Mouse (Mus musculus) heart, adult 2 months (tissue): ENCODE data around the gene Myb. TPM values are rescaled to one million over a fixed set of nuclear protein-coding genes. Genes with fewer than 3 reads are reported as not detected.

Experiments
- DNase-seq, 2 experiments: peaks; one replicate each; pipeline ENCODE4 v3.0.0; 2021
- H3K27ac ChIP-seq: fragments of 200-600 bp; 2 replicates; pipeline ENCODE4 v1.8.1; 2022
- H3K27me3 ChIP-seq: fragments of 200-500 bp; 2 replicates; pipeline ENCODE4 v1.6.1; 2012; ENCODE audit warnings: mild to moderate bottlenecking, low read length, inconsistent platforms, mixed read lengths; ENCODE audit not compliant: control insufficient read depth, insufficient read depth
- H3K36me3 ChIP-seq: fragments of 200-500 bp; 2 replicates; pipeline ENCODE4 v1.6.1; 2012; ENCODE audit warnings: low read length, inconsistent platforms; ENCODE audit not compliant: control insufficient read depth, insufficient read depth
- H3K4me1 ChIP-seq: fragments of 200-500 bp; 2 replicates; pipeline ENCODE4 v1.6.1; 2011; ENCODE audit warnings: low read length; ENCODE audit not compliant: control insufficient read depth, insufficient read depth
- H3K4me3 ChIP-seq: fragments of 200-600 bp; 2 replicates; pipeline ENCODE4 v1.8.1; 2022
- H3K79me2 ChIP-seq: fragments of 200-500 bp; replicated peaks from 2 replicates; pipeline ENCODE4 v1.6.1; 2012; ENCODE audit warnings: mild to moderate bottlenecking, inconsistent platforms, low read length, moderate library complexity, mixed read lengths; ENCODE audit not compliant: control insufficient read depth, insufficient read depth
- H3K9ac ChIP-seq: fragments of 200-500 bp; 2 replicates; pipeline ENCODE4 v1.6.1; 2012; ENCODE audit warnings: low read depth, mild to moderate bottlenecking, control low read depth, inconsistent platforms, low read length, mixed read lengths
- CTCF ChIP-seq: fragments of 200-600 bp; IDR thresholded peaks from 2 replicates; pipeline ENCODE4 v1.8.1; 2022; ENCODE audit warnings: antibody characterized with exemption, mild to moderate bottlenecking, moderate library complexity
- EP300 ChIP-seq: fragments of 200-500 bp; IDR thresholded peaks from 2 replicates; pipeline ENCODE4 v1.6.1; 2011; ENCODE audit warnings: low read depth, low read length, control low read depth; ENCODE audit not compliant: insufficient read depth
- POLR2A ChIP-seq: fragments of 200-500 bp; IDR thresholded peaks from 2 replicates; pipeline ENCODE4 v1.6.1; 2011; ENCODE audit warnings: mild to moderate bottlenecking, low read depth, low read length, control low read depth; ENCODE audit not compliant: insufficient read depth
- WGBS: fragments of 180-500 bp; shearing (Covaris S2); methylation state at CpG from one replicate; pipeline ENCODE4 v1.1.7; 2018; 5-methylcytosine and 5-hydroxymethylcytosine counted together
- intact Hi-C: fragments of 180-260 bp; cut with DNase I; formaldehyde crosslinking; loops from one replicate; pipeline ENCODE4 v1.15.1; 2025
- long read RNA-seq: library from polyadenylated mRNA; stranded (forward); transcript quantifications from one replicate; pipeline ENCODE4 v2.0.0, GENCODE M21; 2021
- polyA plus RNA-seq: library from polyadenylated mRNA; depleted of rRNA; stranded (reverse); fragments of >200 nt; gene quantifications from 2 replicates; pipeline ENCODE4 v1.2.3, GENCODE M21; 2012; rRNA removed
- total RNA-seq, 2 experiments: library from RNA; stranded (reverse); gene quantifications; 2 replicates each; pipeline ENCODE4 v1.2.3; 2021

Myb gene
- not detected for total RNA-seq
- 0.23 and 0.31 TPM in 2 replicates for polyA plus RNA-seq
- long read RNA-seq, partial matches to known transcripts = 0 of 1 reads
- long read RNA-seq, other reads (novel, unspliced or antisense) = 0 of 1 reads

DNA sequence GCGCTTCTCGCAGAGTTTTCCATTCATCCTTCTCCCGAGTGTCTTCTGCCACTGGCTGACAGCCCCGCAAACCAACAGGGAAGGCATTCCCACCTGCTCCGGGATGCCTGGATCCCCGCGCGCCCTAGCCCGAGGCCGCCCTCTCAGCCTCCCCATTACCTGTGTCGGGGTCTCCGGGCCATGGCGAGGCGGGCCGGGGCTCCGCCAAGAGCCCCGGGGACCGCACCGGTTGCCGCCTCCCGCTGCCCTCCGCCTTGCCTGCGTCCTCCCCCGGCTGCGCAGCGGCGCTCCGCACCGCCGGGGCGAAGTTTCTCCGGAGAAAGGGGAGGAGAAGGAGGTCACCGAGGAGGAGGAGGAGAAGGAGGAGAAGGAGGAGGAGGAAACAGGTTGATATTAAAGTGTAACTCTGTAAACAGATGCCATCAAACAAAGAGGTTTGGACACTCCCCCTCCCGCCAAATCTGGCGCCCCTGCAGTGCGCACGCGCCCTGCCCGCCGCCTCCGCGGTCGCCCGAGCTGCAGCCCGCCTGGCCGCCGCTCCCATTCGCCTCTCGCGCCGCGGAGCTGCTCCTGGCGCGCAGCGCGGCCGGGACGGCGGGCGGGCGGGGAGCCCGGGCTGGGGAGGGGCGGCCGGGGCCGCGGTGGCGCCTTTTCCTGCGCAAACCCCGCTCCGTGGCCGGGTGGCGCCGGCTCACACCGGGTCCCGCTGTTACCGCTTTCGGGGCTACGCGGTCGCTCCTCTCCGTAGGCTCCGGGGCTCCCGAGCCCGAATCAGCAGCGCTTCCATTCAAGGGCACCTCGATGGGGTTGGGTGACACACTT, at the start of gene Myb:
Gene Myb, minus strand, starts transcription at position 448 of the 822 bp plus-strand sequence.
- 1% methylated on average over 83 of the region's 86 CpGs for WGBS
- H3K27ac ChIP-seq = no peak within 1 kb of the TSS

GRCm38 (mm10) chr10:21207378-21207777, 46.6 kb upstream of the Myb start:
- Histone ChIP-seq H3K4me1 (no peaks in the 10 kb centered on the region), H3K36me3 (no peaks in the 10 kb centered on the region), H3K4me3 (no peak overlapping the region), H3K9ac (no peak overlapping the region), H3K27ac (no peak overlapping the region), H3K79me2 (no peaks in the 10 kb centered on the region), H3K27me3 (no peaks in the 10 kb centered on the region)
- DNase-seq = no peak
- intact Hi-C loops = no loop called here
- TF ChIP-seq CTCF (no peak), EP300 (no peak), POLR2A (no peak)
- WGBS = 60% methylated on average over 1 of the region's 1 CpGs

More for the DNA sequence above, at the start of gene Myb:
- Histone ChIP-seq H3K36me3 (no peaks in the 10 kb centered on the region), H3K4me3 (peak within 1 kb of the TSS; percentile 53), H3K4me1 (no peaks in the 10 kb centered on the region), H3K9ac (peak within 1 kb of the TSS; percentile 19; the same call in 1 of the 2 replicates), H3K27me3 (peaks cover 19% of the 10 kb centered on the region), H3K79me2 (no peaks in the 10 kb centered on the region)
- TF ChIP-seq POLR2A = no peak
- peak; percentile 75 to 77 for DNase-seq
- intact Hi-C loops = no loop called here

GRCm38 (mm10) chr10:21206232-21206631, 45.4 kb upstream of the Myb start:
- Histone ChIP-seq H3K36me3 (no peaks in the 10 kb centered on the region), H3K4me1 (no peaks in the 10 kb centered on the region), H3K9ac (no peak overlapping the region), H3K79me2 (no peaks in the 10 kb centered on the region), H3K27me3 (no peaks in the 10 kb centered on the region), H3K4me3 (no peak overlapping the region), H3K27ac (no peak overlapping the region)
- intact Hi-C loops = no loop called here
- DNase-seq = no peak
- 67% methylated on average over 2 of the region's 2 CpGs for WGBS
- TF ChIP-seq POLR2A = no peak
- TF ChIP-seq EP300 = no peak
- no peak for TF ChIP-seq CTCF

DNA sequence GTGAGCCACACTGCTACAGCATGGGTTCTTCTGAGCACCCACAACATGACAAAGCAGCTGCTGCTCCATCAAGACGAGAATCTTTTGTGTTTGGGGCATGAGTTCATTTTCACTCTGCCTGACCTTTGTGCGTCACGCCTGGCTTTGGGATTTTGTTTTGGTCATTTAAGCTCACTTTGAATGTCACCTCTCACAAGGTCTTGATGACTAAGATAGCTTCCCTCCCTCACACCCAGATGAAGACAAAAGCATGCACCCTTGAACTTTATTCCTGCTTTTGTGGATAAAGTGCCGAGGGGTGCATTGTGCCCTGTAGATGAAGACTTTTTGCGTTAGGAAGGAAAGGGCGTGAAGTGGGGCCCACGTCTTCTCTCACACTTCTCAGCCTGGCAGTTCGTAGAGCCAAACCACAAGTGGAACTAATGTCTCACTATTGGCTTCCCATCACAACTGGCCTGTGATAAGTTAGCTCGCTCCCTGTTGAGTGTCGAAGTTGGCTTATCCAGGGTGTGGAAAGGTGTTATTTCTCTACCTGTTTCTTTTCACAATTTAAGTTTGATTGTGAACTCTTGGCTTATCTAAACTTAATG, 43.8 kb upstream of the Myb start:
- intact Hi-C loops = no loop called here
- no peaks in the 10 kb centered on the region for H3K36me3 ChIP-seq
- H3K79me2 ChIP-seq = no peaks in the 10 kb centered on the region
- TF ChIP-seq EP300 (no peak), CTCF (no peak), POLR2A (no peak)
- H3K4me3 ChIP-seq = no peak overlapping the region
- H3K27me3 ChIP-seq = no peaks in the 10 kb centered on the region
- no peak overlapping the region for H3K9ac ChIP-seq
- no peak for DNase-seq
- no peaks in the 10 kb centered on the region for H3K4me1 ChIP-seq
- no peak overlapping the region for H3K27ac ChIP-seq
- WGBS = 68% methylated on average over 10 of the region's 10 CpGs

DNA sequence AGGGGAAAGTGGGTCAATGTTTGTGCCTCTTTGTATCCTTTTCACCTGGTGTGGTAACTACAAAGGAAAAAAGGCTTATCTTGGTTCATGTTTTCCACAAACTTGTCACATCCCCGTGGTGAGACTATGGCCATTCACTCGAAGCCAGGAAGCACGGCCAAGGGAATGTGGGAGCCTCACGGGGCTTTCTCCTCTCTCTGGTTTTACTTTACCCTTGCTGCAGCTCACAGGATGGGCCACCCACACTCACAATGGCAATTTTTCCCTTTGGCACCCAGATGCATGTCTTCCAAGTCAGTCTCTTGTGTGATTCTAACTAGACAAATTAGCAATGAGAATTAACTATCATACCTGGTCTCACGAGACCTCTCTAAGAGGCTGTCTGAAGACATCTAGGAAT, 43.1 kb upstream of the Myb start:
- 77% methylated on average over 5 of the region's 5 CpGs for WGBS
- Histone ChIP-seq H3K27ac (no peak overlapping the region), H3K27me3 (no peaks in the 10 kb centered on the region), H3K4me3 (no peak overlapping the region), H3K9ac (no peak overlapping the region), H3K36me3 (no peaks in the 10 kb centered on the region), H3K4me1 (no peaks in the 10 kb centered on the region), H3K79me2 (no peaks in the 10 kb centered on the region)
- no peak for TF ChIP-seq CTCF
- no peak for TF ChIP-seq EP300
- TF ChIP-seq POLR2A = no peak
- DNase-seq = no peak
- intact Hi-C loops = no loop called here

DNA sequence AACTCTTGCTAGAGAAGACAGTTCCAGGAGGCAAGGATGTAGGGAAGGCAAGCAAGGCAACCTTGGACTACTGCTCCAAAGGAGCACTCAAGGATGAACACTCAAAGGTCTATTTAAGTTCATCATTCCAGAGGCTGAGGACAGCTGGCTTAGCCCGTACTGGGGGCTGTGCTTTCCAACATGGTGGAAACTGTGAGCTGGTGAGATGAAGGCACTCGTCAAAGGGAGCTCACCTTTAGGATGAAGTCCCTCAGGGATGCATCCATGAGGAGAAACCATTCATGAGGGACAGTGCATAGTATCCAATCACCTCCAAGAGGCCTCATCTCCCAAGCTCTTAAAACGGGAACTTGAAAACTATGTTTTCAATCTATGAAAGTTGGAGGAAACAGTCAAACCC, 42.7 kb upstream of the Myb start:
- DNase-seq = no peak
- Histone ChIP-seq H3K4me3 (no peak overlapping the region), H3K79me2 (no peaks in the 10 kb centered on the region), H3K36me3 (no peaks in the 10 kb centered on the region), H3K4me1 (no peaks in the 10 kb centered on the region), H3K9ac (no peak overlapping the region), H3K27me3 (no peaks in the 10 kb centered on the region), H3K27ac (no peak overlapping the region)
- intact Hi-C loops = no loop called here
- WGBS = 77% methylated on average over 3 of the region's 3 CpGs
- no peak for TF ChIP-seq POLR2A
- no peak for TF ChIP-seq CTCF
- no peak for TF ChIP-seq EP300
